Mouse (Mus musculus) liver, embryonic 15.5 days (tissue): ENCODE data around the gene Isg15. TPM values are rescaled to one million over a fixed set of nuclear protein-coding genes. Genes with fewer than 3 reads are reported as not detected.
"Not testable (repeated sequence)": the region's sequence is repeated elsewhere in the genome, so short reads cannot be mapped to it uniquely, and the experiment has no call there.

ENCODE experiments used
- ATAC-seq: fragments of 200-750 bp; cut with Nextera tagmentation; 2 replicates; pipeline ENCODE4 v1.8.0; 2017; ENCODE audit warnings: moderate number of reproducible peaks, mild to moderate bottlenecking, moderate library complexity; ENCODE audit not compliant: insufficient read depth
- H3K27ac ChIP-seq: fragments of 300-500 bp; sonication (generic); replicated peaks from 2 replicates; pipeline ENCODE4 v1.5.1; 2015; ENCODE audit warnings: mild to moderate bottlenecking, inconsistent platforms
- H3K27me3 ChIP-seq: fragments of 300-500 bp; sonication (generic); 2 replicates; pipeline ENCODE4 v1.6.1; 2015; ENCODE audit warnings: mild to moderate bottlenecking, inconsistent platforms
- H3K36me3 ChIP-seq: fragments of 300-500 bp; sonication (generic); replicated peaks from 2 replicates; pipeline ENCODE4 v1.6.1; 2015; ENCODE audit warnings: moderate library complexity, mild to moderate bottlenecking, inconsistent platforms
- H3K4me1 ChIP-seq: fragments of 300-500 bp; sonication (generic); replicated peaks from 2 replicates; pipeline ENCODE4 v1.6.1; 2015; ENCODE audit warnings: inconsistent platforms
- H3K4me2 ChIP-seq: fragments of 300-500 bp; sonication (generic); 2 replicates; pipeline ENCODE4 v1.6.1; 2015; ENCODE audit warnings: moderate library complexity, mild to moderate bottlenecking, inconsistent platforms
- H3K4me3 ChIP-seq: fragments of 300-500 bp; sonication (generic); replicated peaks from 2 replicates; pipeline ENCODE4 v1.5.1; 2015; ENCODE audit warnings: mild to moderate bottlenecking, inconsistent platforms
- H3K9ac ChIP-seq: fragments of 300-500 bp; sonication (generic); 2 replicates; pipeline ENCODE4 v1.6.1; 2015; ENCODE audit warnings: moderate library complexity, mild to moderate bottlenecking, inconsistent platforms
- H3K9me3 ChIP-seq: fragments of 300-500 bp; sonication (generic); replicated peaks from 2 replicates; pipeline ENCODE4 v1.6.1; 2016; ENCODE audit warnings: inconsistent platforms
- WGBS: fragments of 180-500 bp; shearing (Covaris S2); methylation state at CpG from one replicate; pipeline ENCODE4 v1.1.7; 2015; ENCODE audit warnings: mixed read lengths; ENCODE audit not compliant: insufficient replicate concordance; 5-methylcytosine and 5-hydroxymethylcytosine counted together
- polyA plus RNA-seq: library from polyadenylated mRNA; unstranded; fragments of >200 nt; fragmentation: Nextera tagmentation; extraction: Ambion mirVana; gene quantifications from 2 replicates; pipeline ENCODE4 v1.2.1, GENCODE M21; 2015

Isg15 gene
- polyA plus RNA-seq, 1 experiment from 2014 or later, result 13.4 TPM

DNA sequence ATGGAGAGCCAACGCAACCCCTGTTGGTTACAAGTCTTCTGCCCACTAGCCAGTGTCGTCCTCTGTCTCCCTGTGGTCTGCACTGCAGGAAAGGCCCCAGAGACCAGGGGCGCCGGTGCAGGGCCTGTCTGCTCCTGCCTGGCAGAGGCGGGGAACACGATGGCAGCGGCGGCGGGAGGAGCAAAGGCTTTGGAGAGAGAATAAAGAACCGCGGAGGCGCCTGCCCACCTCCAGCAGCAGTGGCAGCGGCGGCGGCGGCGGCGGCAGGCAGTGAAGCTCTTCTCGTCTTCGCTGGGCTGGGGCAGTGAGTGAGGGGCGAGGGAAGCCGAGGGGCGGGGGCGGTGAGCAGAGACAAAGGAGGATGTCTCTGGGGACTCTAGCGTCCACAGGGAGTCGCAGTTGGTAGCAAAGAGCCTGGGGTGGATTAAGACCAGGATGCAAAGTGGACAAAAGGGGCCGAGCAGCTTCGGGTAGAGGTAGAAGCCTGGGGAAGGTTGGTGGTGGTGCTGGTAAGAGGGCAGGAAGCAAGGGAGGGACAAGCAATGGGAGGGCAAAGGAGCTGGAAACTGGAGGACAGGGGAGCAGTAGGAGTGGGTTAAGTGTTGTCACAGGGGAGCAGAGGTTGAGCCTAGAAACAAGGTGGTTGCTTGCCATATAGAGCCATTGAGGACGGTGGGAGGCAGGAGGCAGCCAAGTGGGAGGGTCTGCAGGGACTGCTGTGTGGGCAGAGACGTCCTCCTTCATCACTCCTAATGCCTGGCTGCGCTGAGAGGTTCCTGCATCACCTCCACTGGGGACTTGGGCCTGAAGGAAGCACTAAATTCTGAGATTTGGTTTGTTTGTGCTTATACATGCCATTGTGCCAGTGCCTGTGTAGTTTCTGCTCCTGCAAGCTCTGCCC, 14.4 kb downstream of the Isg15 start:
- Histone ChIP-seq H3K36me3 (no peaks in the 10 kb centered on the region; the same call in 1 of the 2 replicates), H3K9ac (peak overlapping the region; percentile 47; the same call in 1 of the 2 replicates), H3K9me3 (no peaks in the 10 kb centered on the region), H3K4me2 (peak overlapping the region; percentile 69), H3K27ac (no peak overlapping the region), H3K4me1 (peaks cover 63% of the 10 kb centered on the region), H3K27me3 (peaks cover 11% of the 10 kb centered on the region), H3K4me3 (peak overlapping the region; percentile 40)
- 18% methylated on average over 31 of the region's 31 CpGs for WGBS
- ATAC-seq, result 0 out of 2 replicates have a peak, but pooled peaks have one; percentile 10

DNA sequence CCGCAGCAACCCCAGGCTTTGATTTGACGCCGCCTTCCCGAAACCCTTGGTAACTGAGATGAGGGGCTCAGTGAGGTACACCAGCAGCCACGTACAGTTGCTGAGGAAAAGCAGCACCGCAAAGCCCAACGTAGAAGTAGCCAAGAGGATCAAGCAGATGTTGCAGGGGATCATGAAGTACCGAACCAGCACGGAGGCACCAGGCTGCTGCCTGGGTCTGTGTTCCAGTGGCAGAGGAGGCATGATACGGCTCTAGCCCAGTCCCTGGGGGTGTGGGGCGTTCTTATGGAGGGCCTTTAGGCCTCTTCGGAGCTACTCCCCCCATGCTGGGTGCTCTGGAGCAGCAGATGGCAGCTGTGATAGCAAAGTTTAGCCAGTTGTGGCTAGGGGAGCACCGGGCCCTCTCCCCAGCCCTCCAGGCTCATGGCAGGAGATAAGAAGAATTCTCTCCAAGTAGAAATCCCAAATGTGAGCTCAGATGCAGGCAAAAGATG, 15.1 kb downstream of the Isg15 start:
- H3K9me3 ChIP-seq, result no peaks in the 10 kb centered on the region
- peak overlapping the region; percentile 47; the same call in 1 of the 2 replicates for H3K9ac ChIP-seq
- no peak overlapping the region for H3K27ac ChIP-seq
- peak; percentile 69 for ATAC-seq
- H3K4me2 ChIP-seq, result peak overlapping the region; percentile 69
- 43% methylated on average over 13 of the region's 13 CpGs for WGBS
- H3K4me3 ChIP-seq, result peak overlapping the region; percentile 40
- H3K27me3 ChIP-seq, result peaks cover 11% of the 10 kb centered on the region
- H3K36me3 ChIP-seq, result no peaks in the 10 kb centered on the region; the same call in 1 of the 2 replicates
- H3K4me1 ChIP-seq, result peaks cover 63% of the 10 kb centered on the region

DNA sequence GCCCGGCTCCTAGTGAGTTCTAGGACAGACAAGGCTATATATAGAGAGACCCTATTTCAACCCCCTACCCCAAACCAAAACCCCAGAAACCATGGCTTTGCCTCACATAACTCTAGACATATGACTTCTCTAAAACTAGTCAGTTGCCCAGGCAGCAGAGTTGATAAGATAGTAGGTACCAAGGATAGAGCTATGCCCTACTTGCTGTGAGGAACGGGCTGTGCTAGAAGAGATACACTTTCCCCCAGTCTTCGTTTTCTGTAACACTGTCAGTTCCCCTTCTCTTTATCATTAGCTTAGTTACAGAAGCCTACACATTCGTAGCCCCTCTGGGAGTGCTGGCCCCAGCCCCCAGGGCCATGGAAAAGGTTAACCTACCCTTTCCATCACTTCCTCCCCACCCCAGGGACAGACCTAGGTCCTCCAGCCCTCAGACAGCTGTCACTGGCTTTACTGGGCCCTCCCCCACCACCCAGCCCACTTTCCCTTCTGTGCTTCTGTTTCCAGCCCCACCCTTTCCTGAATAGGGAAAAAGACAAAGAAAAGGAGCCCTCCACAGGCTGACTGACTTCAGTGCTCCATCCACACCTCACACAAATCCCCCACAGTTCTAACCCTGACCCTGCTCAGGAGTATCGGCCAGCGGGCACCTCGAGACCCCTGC, 16.2 kb downstream of the Isg15 start:
- no peak overlapping the region for H3K27ac ChIP-seq
- 45% methylated on average over 7 of the region's 7 CpGs for WGBS
- no peak overlapping the region for H3K9ac ChIP-seq
- H3K36me3 ChIP-seq, result no peaks in the 10 kb centered on the region
- peaks cover 56% of the 10 kb centered on the region for H3K4me1 ChIP-seq
- ATAC-seq, result no peak
- 0 out of 2 replicates have a peak overlapping the region, but pooled peaks have one; percentile 4 for H3K4me2 ChIP-seq
- no peaks in the 10 kb centered on the region for H3K9me3 ChIP-seq
- no peak overlapping the region for H3K4me3 ChIP-seq
- peaks cover 11% of the 10 kb centered on the region for H3K27me3 ChIP-seq

DNA sequence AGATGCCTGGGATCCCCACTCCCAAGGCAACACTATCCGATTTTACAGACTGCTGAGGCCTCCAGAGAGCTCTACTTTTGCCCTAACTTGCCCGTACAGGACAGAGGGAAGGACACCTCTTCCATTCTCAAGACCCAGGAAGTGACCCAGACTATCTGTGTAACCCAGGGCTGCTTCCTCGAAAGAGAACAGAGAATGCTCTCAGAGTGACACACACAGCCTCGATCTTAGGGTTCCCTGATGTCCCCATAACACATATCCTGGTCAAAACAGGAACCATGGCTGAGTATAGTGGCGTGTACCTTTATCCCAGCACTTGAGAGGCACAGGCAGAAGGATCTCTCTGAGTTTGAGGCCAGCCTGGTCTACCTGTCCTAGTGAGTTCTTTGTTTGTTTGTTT, 16.9 kb downstream of the Isg15 start:
- H3K4me1 ChIP-seq, result peaks cover 49% of the 10 kb centered on the region
- no peaks in the 10 kb centered on the region for H3K9me3 ChIP-seq

DNA sequence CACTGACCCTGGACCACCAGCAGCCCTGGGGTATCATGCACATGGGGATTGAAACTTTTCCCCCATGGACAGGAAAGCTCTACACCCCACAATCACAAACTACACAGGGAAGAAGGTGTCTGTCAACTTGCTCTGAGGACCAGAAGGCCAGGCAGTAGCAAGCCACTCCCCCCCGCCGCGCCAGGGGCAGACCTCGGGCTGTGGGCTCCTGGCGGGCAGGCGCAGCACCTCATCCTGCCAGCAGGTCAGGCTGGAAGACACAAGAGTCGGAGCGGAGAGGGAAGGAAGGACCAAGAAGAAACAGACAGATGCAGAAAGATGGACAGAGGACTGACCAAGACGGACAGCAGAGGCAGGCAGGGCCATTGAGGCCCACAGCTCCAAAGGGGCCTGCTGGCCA, 23.0 kb downstream of the Isg15 start:
- no peak for ATAC-seq
- H3K4me2 ChIP-seq, result no peak overlapping the region
- peaks cover 38% of the 10 kb centered on the region for H3K36me3 ChIP-seq
- no peak overlapping the region for H3K4me3 ChIP-seq
- H3K27ac ChIP-seq, result no peak overlapping the region
- H3K4me1 ChIP-seq, result no peaks in the 10 kb centered on the region
- 85% methylated on average over 9 of the region's 9 CpGs for WGBS
- H3K9me3 ChIP-seq, result no peaks in the 10 kb centered on the region
- H3K9ac ChIP-seq, result no peak overlapping the region
- no peaks in the 10 kb centered on the region for H3K27me3 ChIP-seq

More for the DNA sequence above, 16.9 kb downstream of the Isg15 start:
- no peak overlapping the region for H3K4me3 ChIP-seq
- H3K4me2 ChIP-seq, result no peak overlapping the region
- H3K27ac ChIP-seq, result no peak overlapping the region
- WGBS, result 44% methylated on average over 5 of the region's 5 CpGs
- H3K27me3 ChIP-seq, result peaks cover 11% of the 10 kb centered on the region
- 0 out of 2 replicates have a peak, but pooled peaks cover 4% of the 10 kb centered on the region for H3K36me3 ChIP-seq
- no peak overlapping the region for H3K9ac ChIP-seq
- ATAC-seq, result no peak

DNA sequence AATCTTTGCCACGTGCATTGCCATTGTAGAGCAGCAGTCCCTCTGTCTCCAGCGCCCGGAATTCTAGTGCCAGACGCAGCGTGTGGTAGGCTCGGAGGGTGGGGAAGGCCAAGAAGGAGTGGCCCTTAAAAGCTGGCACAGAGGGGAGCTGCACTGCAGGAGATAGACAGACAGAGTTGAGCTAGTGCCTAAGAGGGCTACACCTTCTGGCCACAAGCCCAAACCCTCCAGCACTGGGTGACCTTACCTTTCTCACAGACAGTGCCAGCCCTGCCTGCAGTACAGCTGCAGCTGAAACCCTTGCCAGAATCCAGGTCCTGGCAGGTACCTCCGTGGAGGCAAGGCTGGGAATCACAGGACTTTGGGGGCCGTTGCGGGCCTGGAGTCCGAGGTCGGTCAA, 28.8 kb downstream of the Isg15 start:
- 86% methylated on average over 11 of the region's 11 CpGs for WGBS
- Histone ChIP-seq H3K9me3 (no peaks in the 10 kb centered on the region), H3K4me3 (no peak overlapping the region), H3K27me3 (no peaks in the 10 kb centered on the region), H3K27ac (no peak overlapping the region), H3K36me3 (peaks cover 55% of the 10 kb centered on the region), H3K4me2 (no peak overlapping the region), H3K4me1 (no peaks in the 10 kb centered on the region), H3K9ac (no peak overlapping the region)
- ATAC-seq, result no peak

DNA sequence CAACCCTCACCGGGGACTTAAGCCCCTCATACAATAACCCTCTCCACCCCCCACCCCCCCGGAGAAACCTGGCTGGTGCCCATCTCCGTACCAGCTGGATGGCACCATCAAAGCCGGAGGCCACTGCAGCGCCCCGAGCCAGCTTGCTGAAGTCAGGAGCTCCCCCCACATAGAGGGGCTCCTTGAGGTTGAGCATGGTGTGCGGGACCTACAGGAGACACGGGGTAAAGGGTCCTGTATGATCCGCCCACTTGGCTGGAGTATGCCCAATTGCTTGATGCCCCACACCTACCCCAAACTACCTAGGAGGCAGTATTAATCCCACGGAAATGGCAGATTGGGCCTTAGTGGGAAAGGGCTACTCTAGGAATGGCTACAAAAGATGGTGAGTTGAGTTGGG, 31.5 kb downstream of the Isg15 start:
- no peak for ATAC-seq
- Histone ChIP-seq H3K9me3 (no peaks in the 10 kb centered on the region), H3K27ac (no peak overlapping the region), H3K9ac (no peak overlapping the region), H3K4me3 (no peak overlapping the region), H3K4me1 (no peaks in the 10 kb centered on the region), H3K4me2 (no peak overlapping the region), H3K27me3 (no peaks in the 10 kb centered on the region), H3K36me3 (peaks cover 40% of the 10 kb centered on the region)
- WGBS, result 81% methylated on average over 10 of the region's 10 CpGs

DNA sequence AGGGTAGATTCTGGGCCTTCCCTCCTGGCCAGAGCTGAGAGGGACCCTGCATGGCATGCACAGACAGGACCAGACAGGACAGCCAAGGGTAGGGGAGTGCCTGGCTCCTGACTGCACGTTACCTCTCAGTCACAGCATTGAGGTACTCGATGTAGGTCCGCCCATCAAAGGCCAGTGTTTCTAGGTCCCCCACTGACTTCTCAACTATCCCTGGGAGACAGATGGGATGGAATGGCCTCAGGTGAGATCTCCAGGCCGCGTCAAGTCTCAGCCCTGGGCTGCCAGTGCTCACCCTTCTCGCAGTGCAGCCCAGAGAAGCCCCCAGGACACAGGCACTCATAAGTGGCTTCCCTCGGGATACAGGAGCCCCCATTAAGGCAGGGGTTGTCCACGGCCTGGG, 32.0 kb downstream of the Isg15 start:
- peaks cover 34% of the 10 kb centered on the region for H3K36me3 ChIP-seq

DNA sequence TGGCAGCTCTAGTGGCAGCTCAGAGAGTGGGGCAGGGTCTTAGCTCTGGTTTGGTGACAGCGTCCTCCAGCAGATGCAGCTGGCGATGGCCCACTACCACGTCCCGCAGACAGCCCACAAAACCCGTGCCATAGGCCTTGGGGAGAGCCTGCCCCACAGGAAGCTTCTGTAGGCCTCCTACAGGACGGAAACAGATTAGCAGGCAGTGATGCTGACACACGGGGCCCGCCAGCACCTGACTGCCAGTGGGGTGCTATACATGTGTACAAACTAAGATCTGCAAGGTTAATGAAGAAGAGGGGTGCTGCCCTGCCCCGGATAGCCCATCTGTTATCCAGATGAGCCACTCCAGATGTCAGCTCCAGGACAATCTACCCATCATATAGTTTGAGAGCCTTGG, 34.1 kb downstream of the Isg15 start:
- Histone ChIP-seq H3K9me3 (peaks cover 3% of the 10 kb centered on the region; the same call in 1 of the 2 replicates), H3K4me3 (no peak overlapping the region), H3K9ac (no peak overlapping the region), H3K4me2 (no peak overlapping the region), H3K4me1 (no peaks in the 10 kb centered on the region), H3K36me3 (peaks cover 20% of the 10 kb centered on the region), H3K27ac (no peak overlapping the region), H3K27me3 (no peaks in the 10 kb centered on the region)
- WGBS, result 68% methylated on average over 9 of the region's 9 CpGs
- no peak for ATAC-seq

More for the DNA sequence above, 32.0 kb downstream of the Isg15 start:
- H3K9me3 ChIP-seq, result no peaks in the 10 kb centered on the region
- H3K27ac ChIP-seq, result no peak overlapping the region
- WGBS, result 73% methylated on average over 8 of the region's 8 CpGs
- no peak for ATAC-seq
- no peak overlapping the region for H3K9ac ChIP-seq
- H3K4me2 ChIP-seq, result no peak overlapping the region
- H3K4me3 ChIP-seq, result no peak overlapping the region
- H3K27me3 ChIP-seq, result no peaks in the 10 kb centered on the region
- no peaks in the 10 kb centered on the region for H3K4me1 ChIP-seq

DNA sequence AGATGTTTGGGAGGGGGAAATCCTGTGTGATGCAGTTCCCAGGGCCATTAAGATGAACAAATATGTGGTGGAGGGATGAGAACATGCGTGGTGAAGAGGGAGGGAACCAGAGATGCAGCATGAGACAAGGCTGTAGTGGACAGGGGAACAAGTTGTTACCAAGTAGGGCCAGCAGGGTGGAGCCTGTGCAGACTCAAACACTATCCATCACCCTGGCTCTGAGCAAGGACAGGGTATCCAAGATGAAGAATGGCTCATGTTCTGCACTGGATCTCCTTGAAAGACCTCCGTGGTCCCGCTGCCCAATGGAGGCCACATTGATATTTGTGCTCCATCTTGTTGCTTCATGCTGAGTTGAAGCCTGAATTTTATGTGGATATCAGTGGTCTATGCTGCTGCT, 45.8 kb downstream of the Isg15 start:
- no peak for ATAC-seq
- WGBS, result 79% methylated on average over 3 of the region's 3 CpGs

DNA sequence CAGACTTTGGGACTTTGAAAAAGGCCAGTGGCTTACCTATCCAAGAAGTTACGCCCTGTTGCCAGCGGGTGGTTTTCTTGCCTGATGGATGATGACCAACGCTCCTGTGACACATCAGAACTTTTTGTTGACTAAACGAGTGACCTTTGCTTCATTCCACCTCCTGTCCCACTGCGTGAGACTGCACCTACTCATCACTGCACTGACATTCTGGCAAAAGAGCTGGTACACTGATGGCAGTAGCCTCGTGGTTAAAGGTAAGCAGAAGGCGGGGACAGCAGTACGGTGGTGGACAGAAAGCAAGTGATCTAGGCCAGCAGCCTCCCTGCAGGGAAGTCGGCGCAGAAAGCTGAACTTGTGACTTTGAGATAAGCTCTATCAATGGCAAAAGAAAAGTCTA, 49.7 kb downstream of the Isg15 start:
- H3K36me3 ChIP-seq, ATAC-seq, H3K9me3 ChIP-seq, H3K27me3 ChIP-seq, H3K9ac ChIP-seq, H3K27ac ChIP-seq, H3K4me1 ChIP-seq, H3K4me2 ChIP-seq, H3K4me3 ChIP-seq: not testable (repeated sequence)
- WGBS, result 61% methylated on average over 10 of the region's 10 CpGs

More for the DNA sequence above, 45.8 kb downstream of the Isg15 start:
- Histone ChIP-seq H3K9me3 (peaks cover 5% of the 10 kb centered on the region; the same call in 1 of the 2 replicates), H3K4me2 (no peak overlapping the region), H3K27me3 (no peaks in the 10 kb centered on the region), H3K9ac (no peak overlapping the region), H3K27ac (no peak overlapping the region), H3K36me3 (no peaks in the 10 kb centered on the region), H3K4me1 (no peaks in the 10 kb centered on the region), H3K4me3 (no peak overlapping the region)
